Mouse (Mus musculus) ES-E14 (cell line): ENCODE measurements around the gene Hhip. TPM values are rescaled to one million over a fixed set of nuclear protein-coding genes. Genes with fewer than 3 reads are reported as not detected.

Source experiments
- DNase-seq: peaks from one replicate; pipeline ENCODE4 v3.0.0-alpha.2; 2013; ENCODE audit warnings: low read depth, low spot score
- H3K27ac ChIP-seq: 2 replicates; pipeline ENCODE4 v1.5.1; 2012; ENCODE audit warnings: low read depth, mild to moderate bottlenecking, low read length, moderate library complexity, mixed read lengths; ENCODE audit not compliant: poor library complexity, insufficient read depth, severe bottlenecking
- H3K36me3 ChIP-seq: 2 replicates; pipeline ENCODE4 v1.6.1; 2012; ENCODE audit warnings: mild to moderate bottlenecking, low read length, moderate library complexity, mixed read lengths; ENCODE audit not compliant: control insufficient read depth, poor library complexity, insufficient read depth, severe bottlenecking
- H3K4me1 ChIP-seq, 2 experiments: fragments of 150-350 bp in 1 of 2; sonication (generic) in 1 of 2; 2 replicates each; pipeline ENCODE4 v1.6.1; 2012; ENCODE audit warnings: low read length in 2 of 2, mild to moderate bottlenecking in 1 of 2, mixed read lengths in 1 of 2; ENCODE audit not compliant: control insufficient read depth in 2 of 2, insufficient read depth in 2 of 2, poor library complexity in 1 of 2
- H3K4me3 ChIP-seq, 2 experiments: fragments of 150-350 bp in 1 of 2; sonication (generic) in 1 of 2; 2 replicates each; pipeline ENCODE4 v1.5.1; 2012; ENCODE audit warnings: low read length in 2 of 2, low read depth in 1 of 2, mild to moderate bottlenecking in 1 of 2, mixed read lengths in 1 of 2; ENCODE audit not compliant: insufficient read depth in 1 of 2, poor library complexity in 1 of 2, severe bottlenecking in 1 of 2
- H3K9ac ChIP-seq: 2 replicates; pipeline ENCODE4 v1.6.1; 2012; ENCODE audit warnings: low read depth, mild to moderate bottlenecking, low read length, mixed read lengths; ENCODE audit not compliant: poor library complexity, insufficient read depth, severe bottlenecking
- H3K9me3 ChIP-seq: fragments of 150-350 bp; sonication (generic); 2 replicates; pipeline ENCODE4 v1.6.1; 2012; ENCODE audit warnings: low read depth, mild to moderate bottlenecking, low read length; ENCODE audit not compliant: control insufficient read depth, insufficient read depth
- CHD2 ChIP-seq: IDR thresholded peaks from 2 replicates; pipeline ENCODE4 v1.6.1; 2014; ENCODE audit warnings: mild to moderate bottlenecking, low read depth, low read length, inconsistent platforms
- HCFC1 ChIP-seq: IDR thresholded peaks from 2 replicates; pipeline ENCODE4 v1.6.1; 2012; ENCODE audit warnings: low read length, inconsistent platforms, borderline replicate concordance; ENCODE audit not compliant: insufficient read depth
- MAFK ChIP-seq: IDR thresholded peaks from 2 replicates; pipeline ENCODE4 v1.6.1; 2014; ENCODE audit warnings: mild to moderate bottlenecking, low read depth, low read length, inconsistent platforms; ENCODE audit not compliant: insufficient read depth
- ZC3H11A ChIP-seq: IDR thresholded peaks from 2 replicates; pipeline ENCODE4 v1.6.1; 2012; ENCODE audit warnings: low read depth, mild to moderate bottlenecking, inconsistent platforms, low read length, borderline replicate concordance
- ZNF384 ChIP-seq: IDR thresholded peaks from 2 replicates; pipeline ENCODE4 v1.6.1; 2012; ENCODE audit warnings: low read depth, low read length, inconsistent platforms
- in situ Hi-C, 2 experiments: fragments of 600-800 bp; cut with MboI; formaldehyde crosslinking; loops; one replicate each; pipeline ENCODE4 v1.15.1; 2025; ENCODE audit warnings: low sequenced_read_pairs in 2 of 2, inconsistent platforms in 1 of 2; ENCODE audit not compliant: unreplicated experiment in 2 of 2
- total RNA-seq: library from RNA; depleted of rRNA; stranded (reverse); fragments of 300-350 nt; gene quantifications from 2 replicates; pipeline ENCODE4 v1.2.3, GENCODE M21; 2012

The Hhip gene
- total RNA-seq, 1 experiment, result 2.5 TPM

DNA sequence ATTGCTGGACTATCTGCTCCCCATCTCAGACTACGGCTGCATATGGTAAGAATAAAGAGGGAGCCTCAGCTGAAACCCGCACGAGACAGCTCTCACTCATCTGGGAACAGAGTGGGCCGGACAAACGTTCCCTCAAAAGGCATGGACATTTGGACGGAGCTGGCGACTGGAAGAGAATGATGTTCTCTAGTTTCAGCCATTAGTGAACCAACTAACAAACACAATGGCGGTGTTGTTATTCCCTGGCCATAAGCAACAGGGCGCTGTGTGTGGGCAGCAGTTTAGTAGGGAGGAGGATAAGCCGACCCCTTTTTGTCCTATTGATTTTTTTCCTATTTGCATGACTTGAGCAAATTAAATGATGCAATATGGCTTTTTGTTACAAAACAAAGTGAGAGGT lies 2.0 kb downstream of the Hhip start:
- in situ Hi-C loops, result no loop called here

DNA sequence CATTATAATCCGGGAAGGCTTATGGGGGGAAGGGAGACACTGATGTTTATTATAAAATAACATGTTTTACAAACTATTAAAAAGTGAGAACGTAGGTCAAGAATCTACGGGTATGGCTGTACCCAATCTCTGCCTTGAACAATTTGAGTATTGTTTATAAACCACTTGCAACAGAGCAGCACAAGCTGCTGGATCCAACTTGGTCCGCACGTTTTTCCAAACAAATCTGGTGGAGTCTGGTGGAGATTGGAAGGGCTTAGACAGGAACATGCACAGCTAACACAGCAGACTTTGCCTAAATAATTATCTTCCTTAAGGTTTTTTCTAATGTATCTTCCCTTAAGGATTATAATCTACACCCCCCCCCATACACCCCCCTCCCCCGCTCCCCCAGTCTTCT lies 2.7 kb downstream of the Hhip start:
- Histone ChIP-seq H3K9ac (no peak overlapping the region), H3K36me3 (no peaks in the 10 kb centered on the region), H3K4me1 (peaks cover 4% of the 10 kb centered on the region in 2 experiments; a peak in 2 of 4 replicates), H3K27ac (no peak overlapping the region), H3K9me3 (no peaks in the 10 kb centered on the region), H3K4me3 (no peak overlapping the region)
- no peak for TF ChIP-seq HCFC1
- no peak for TF ChIP-seq ZNF384
- no peak for TF ChIP-seq ZC3H11A
- no peak for TF ChIP-seq MAFK
- TF ChIP-seq CHD2, result no peak
- in situ Hi-C loops, result no loop called here
- DNase-seq, result no peak

More for the DNA sequence above, 2.0 kb downstream of the Hhip start:
- no peaks in the 10 kb centered on the region for H3K9me3 ChIP-seq
- H3K27ac ChIP-seq, result no peak overlapping the region
- TF ChIP-seq ZNF384 (no peak), ZC3H11A (no peak), MAFK (no peak), HCFC1 (no peak), CHD2 (no peak)
- no peak for DNase-seq
- peaks cover 4% of the 10 kb centered on the region in 2 experiments; a peak in 2 of 4 replicates for H3K4me1 ChIP-seq
- no peak overlapping the region for H3K9ac ChIP-seq
- H3K4me3 ChIP-seq, result no peak overlapping the region; a peak in 1 of 4 replicates
- no peaks in the 10 kb centered on the region for H3K36me3 ChIP-seq

DNA sequence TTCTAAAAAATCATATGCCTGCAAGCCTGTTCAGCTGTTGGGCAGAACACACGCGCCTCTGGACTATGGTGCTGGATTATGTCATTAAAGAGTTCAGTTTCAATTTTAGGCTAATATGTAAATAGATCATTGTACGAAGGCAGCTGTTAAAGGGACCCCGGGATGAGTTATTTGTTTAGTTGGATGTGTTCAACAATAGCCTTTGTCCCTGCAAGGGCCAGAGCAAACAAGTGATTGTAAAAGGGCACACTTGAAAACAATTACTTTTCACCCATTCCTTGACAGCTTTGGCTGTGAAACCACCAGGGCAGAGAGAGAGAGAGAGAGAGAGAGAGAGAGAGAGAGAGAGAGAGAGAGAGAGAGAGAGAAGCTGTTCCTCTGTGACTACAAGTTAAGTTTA lies 3.6 kb downstream of the Hhip start:
- no peaks in the 10 kb centered on the region for H3K36me3 ChIP-seq
- H3K4me3 ChIP-seq, result no peak overlapping the region
- no peak for DNase-seq
- no peak for TF ChIP-seq CHD2
- TF ChIP-seq MAFK, result no peak
- TF ChIP-seq ZC3H11A, result no peak
- in situ Hi-C loops, result no loop called here
- H3K9ac ChIP-seq, result no peak overlapping the region
- H3K9me3 ChIP-seq, result no peaks in the 10 kb centered on the region
- H3K27ac ChIP-seq, result no peak overlapping the region
- H3K4me1 ChIP-seq, result peaks cover 4% of the 10 kb centered on the region in 2 experiments; a peak in 2 of 4 replicates

DNA sequence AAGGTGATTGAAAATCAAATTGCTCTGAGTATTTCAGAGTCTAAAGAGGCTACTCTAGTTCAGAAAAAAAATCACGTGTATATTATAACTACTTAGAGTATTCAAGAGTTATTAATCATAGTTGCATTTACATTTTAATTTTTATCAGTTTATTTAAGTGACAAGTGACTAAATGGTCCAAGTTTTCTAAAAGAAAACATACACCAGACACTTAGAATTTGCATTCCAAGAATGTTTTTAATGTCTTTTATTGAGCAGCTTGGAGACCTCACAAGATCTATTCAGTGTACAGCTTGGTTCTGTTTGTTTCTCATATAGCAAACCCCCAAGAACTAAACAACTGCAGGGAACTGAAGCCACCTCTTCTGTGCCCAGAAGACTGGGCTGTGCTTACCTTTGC lies 5.0 kb downstream of the Hhip start:
- no peaks in the 10 kb centered on the region for H3K36me3 ChIP-seq
- H3K9ac ChIP-seq, result no peak overlapping the region
- TF ChIP-seq CHD2 (no peak), ZNF384 (no peak), HCFC1 (no peak), MAFK (no peak), ZC3H11A (no peak)
- no peak for DNase-seq
- in situ Hi-C loops, result no loop called here
- peaks cover 4% of the 10 kb centered on the region in 2 experiments; a peak in 2 of 4 replicates for H3K4me1 ChIP-seq
- no peak overlapping the region for H3K4me3 ChIP-seq
- no peaks in the 10 kb centered on the region for H3K9me3 ChIP-seq
- no peak overlapping the region for H3K27ac ChIP-seq

DNA sequence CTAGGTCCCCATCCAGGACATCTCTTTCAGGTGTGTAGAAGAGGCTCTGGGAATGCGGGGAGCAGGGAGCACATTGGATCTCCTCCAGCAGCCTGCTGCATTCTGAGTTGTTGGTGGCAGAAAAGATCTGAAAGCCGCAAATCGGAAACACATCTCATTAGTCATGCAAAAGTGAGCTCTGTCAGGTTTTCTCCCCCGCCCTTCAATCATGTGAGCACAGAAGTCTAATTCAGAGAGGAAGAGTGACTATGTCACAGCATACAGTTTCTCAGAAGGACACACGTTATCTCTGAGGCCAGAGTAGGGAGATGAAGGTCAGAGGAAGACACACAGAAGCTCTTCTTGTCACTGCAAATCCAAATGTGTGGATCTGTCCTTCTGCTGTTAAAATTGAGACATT lies 6.3 kb downstream of the Hhip start:
- no peak overlapping the region for H3K4me3 ChIP-seq
- peaks cover 3 to 4% of the 10 kb centered on the region in 2 experiments; a peak in 2 of 4 replicates for H3K4me1 ChIP-seq
- TF ChIP-seq ZC3H11A (no peak), CHD2 (no peak), MAFK (no peak), HCFC1 (no peak), ZNF384 (no peak)
- no peaks in the 10 kb centered on the region for H3K36me3 ChIP-seq
- no peak overlapping the region for H3K27ac ChIP-seq
- in situ Hi-C loops, result no loop called here
- H3K9me3 ChIP-seq, result no peaks in the 10 kb centered on the region
- DNase-seq, result no peak
- no peak overlapping the region for H3K9ac ChIP-seq
